Mouse (Mus musculus): Measurements from ENCODE around the gene Atn1. TPM values are rescaled to one million over a fixed set of nuclear protein-coding genes. Genes with fewer than 3 reads are reported as not detected.
A peak's percentile ranks its signal among the peaks of the same experiment; 100 is the strongest.

The Atn1 gene
- polyA plus RNA-seq, 2 experiments from 2014 or later: 3.3 to 5.7 TPM

DNA sequence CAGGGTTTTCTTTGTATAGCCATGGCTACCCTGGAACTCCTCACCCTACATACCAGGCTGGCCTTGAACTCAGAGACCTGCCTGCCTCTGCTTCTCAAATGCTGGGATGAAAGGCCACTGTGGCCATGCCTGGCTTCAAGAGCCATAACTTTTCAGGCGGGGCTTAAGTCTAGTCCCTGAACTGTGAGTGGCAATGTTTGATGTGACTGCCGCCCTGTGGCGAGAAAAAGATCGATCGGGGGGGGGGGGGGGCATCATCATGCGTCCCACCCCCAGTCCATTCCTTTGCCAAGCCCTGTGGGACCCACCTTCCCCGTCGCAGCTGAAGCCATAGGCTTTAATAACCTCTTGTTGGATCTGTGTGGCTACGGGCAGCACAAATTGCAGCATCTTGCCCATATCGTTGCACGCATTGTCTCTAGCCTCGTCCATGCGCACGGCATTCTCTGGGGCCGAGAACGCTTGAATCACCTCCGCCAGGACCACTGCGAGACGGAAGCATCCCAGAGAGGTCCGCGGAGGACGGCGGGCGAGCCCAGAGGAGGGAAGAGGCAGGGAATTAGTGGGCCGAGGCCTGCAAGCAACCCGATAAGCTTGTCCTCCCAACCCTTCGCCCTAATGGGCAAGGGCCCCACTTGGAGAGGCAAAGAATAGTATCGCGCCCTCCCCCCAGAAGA lies 16.0 kb downstream of the Atn1 start:
- ATAC-seq: peak; percentile 9

DNA sequence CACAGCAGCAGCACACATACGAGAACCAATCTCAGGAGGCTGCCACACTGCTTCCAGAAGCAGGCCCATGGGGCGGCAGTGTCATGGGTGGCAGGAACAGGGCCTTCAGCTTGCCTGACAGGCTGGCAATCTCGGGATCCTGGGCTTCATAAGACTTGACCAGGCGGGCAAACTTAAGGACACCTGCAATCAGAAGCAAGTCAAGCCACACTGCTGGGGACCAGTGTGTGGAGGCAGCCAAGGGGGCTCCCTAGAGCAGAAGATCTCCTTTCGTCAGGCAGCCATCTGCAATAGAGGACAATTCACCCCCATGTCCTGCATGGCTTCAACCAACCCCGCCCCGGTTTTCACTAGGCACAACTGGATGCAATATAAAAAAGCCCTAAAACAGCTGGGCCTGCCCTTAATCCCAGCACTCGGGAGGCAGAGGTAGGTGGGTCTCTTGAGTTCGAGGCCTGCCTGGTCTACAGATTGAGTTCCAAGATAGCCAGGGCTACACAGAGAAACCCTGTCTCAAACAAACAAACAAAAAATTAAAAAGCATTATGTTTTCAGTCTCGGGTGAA lies 17.0 kb downstream of the Atn1 start:
- no peak for ATAC-seq

DNA sequence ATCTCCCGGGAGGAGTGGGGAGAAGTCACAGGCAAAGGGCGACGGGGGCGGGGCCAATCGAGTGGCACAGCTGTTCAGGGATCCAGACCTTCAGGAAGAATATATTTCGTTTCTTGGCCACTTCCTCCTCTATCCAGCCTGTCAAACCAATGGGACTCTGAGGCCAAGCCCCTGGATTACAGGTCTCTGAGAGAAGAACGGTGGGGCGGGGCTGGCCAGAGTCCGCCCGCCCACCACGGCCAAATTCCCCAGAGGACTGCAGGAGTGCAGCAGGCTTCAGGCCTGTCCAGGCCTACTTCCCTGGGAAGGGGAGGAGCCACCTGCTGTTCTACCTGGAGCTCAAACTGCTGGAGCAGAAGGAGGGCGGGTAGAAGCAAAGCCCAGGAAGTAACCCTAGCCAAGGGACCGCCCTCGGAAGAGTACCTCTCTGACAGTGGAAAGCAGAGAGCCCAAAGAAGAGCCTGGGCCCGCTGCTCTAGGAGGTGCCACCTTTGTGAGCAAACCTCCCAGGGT lies 17.8 kb downstream of the Atn1 start, which contains the start of gene Ptpn6:
Gene Ptpn6 (minus strand): TSS at position 204 of the 513 bp plus-strand sequence.
- no peak for ATAC-seq

DNA sequence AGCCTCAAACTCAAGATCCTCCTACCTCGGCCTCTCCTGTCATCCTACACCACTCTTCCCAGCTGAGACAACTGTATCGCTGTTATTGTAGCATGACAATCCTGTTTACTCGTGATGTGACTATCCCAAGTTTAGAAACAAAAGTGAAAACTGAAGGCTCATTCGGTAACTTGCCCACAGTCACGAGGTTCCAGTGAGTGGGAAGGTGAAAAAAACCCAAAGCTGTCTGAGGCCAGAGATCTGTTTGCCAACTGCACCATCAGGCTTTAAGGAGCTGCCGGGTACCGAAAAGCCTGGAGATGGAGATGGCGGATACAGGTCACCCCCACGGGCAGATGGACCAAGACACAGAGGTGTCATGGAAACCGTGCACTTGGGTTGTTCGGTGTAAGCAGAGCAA lies 19.3 kb downstream of the Atn1 start:
- ATAC-seq: no peak

DNA sequence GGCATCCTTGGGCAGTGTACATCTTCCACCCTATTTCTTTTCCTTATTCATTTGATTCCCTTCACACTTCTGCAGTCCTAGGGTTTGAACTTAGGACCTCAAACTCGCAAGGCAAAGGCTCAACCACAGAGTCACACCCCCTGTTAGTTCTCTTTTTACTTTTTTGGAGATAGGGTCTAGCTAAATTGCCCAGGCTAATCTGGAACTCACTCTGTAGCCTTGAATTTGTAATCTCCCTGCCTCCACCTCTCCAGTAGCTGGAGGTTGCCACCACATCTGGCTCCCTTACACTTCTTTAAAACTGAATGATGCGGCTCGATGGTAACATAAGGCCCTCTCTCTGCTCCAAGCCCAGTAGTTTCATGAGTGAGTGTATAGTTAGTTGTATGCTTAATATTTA lies 21.9 kb downstream of the Atn1 start:
- ATAC-seq: no peak

DNA sequence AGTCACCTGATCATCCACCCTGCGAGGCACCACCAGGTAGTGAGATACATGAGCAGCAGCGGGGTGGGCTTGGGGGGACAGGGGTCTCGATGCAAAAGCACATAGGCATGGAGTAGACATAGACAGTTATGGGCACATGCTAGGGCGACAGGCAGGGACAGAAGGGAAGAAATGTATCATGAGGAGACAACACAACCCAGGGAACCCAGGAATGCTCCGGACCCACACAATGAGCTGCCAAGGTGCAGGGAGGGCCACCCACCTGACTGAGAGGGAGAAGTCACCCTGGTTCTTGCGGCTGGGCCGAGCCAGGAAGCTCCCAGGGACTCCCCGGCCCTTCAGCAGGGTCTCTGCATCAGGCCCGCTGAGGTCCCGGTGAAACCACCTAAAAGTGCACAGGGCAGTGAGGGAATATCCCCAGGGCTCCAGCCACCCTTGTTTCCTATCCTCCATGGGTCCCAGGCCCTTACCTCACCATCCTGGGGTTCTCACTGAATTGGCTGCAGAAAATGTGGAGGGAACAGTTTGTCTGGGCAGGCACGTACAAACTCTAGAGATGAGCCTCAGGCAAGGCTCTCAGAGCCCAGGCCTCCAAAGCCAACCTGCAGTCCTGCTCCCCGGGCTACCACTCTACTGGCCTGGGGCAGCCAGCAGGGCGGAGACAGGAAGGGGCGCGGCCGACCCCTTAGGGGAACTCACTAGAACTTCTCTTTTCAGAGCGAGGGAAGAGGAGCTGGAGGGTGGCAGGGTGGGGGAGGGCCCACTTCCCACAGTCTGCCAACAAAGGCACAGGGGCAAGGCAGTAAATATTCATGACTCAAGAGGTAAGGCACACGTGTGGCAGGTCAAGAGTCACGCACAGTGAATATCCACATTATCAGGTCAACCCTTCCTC lies 23.6 kb downstream of the Atn1 start:
- peak; percentile 80 for ATAC-seq

DNA sequence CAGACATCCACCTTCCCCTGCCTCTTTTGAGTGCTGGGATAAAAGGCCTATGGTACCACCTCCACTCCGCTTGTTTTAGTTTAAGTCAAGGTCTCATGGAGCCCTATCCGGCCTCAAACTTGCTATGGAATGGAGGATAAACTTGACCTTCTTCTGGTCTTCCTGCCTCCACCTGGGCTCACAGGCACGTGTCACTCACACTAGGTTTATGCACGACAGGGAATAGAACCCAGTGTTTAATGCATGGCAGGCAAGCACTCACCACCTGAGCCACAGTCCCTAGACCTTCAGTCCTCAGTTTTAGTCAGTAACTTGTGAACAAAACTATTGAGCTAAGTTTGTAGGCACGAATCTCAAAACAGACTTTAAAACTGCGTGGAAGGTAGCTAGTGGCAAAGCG lies 25.3 kb downstream of the Atn1 start:
- ATAC-seq: no peak

DNA sequence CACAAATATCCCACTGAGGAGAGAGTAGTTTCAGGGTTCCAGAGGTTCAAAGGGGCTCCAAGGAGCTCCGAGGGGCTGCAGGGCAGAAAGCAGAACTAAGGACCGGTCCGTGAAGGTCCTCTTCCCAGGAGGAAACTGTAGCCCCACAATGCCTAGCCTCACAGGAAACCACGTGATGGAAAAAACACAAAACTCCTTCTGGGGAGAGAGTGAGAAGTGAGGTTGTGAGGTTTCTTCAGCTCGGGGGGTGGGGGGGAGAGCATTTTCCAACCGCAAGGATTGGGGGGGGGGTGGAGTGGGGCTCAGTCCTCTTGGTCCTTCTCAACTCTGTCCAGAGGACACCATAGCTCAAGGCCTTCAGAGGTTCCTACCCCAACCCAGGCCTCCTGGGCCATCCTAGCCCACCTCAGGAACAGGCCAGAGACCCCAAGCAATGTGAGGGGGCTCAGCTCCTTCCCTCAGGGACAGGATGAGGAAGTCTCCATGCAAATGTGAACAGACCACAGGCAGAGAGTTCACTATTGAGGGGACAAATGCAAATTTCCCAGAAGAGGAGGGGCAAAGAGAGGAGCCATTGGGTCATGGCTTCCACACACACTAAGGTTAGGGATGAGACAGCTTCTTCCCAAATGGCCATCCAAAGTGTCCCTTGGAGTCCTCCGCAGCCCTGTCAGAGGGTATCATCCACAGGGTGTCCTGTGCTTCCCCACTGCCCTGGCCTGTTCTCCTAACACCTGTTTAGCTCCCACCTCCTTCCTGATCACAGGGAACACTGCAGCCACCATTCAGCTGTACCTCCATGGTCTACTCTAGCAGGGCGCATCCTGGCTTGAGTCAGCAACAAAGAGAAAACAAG lies 26.2 kb downstream of the Atn1 start:
- peak; percentile 36 for ATAC-seq

DNA sequence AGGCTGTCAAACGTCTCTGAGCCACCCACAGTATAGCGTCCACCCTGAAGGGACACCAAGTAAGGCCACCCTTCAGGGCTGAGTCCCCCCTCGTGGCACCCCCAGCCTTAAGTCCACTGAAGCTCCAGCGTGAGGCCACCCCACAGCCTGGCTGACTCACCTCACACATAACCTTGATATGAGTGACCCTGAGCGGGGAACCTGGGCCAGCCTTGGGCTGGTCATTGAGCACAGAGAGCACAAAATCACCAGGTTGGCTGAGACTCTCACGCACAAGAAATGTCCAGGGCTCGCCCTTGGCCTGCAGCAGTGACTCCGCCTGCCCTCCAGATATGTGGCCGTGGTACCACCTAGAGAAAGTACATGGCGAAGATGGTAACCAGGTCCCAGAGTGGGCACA lies 27.7 kb downstream of the Atn1 start:
- no peak for ATAC-seq

DNA sequence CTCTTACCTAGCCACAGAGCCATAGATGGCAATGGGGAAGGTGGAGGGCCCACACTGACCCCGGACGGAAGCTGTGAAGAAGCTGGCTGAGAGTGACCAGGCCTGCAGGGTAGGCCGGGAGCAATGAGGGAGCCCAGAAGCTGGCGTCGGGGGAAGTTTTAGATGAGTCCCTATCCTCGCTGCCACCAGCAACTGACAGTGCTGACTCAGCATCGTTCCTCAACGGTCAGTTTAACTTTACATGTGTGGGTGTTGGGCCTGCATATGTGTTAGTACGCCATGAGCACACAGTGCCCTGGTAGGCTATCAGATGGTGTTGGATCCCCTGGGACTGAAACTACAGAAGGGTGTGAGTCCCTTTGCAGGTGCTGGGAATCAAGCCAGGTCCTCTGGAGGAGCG lies 31.9 kb downstream of the Atn1 start:
- no peak for ATAC-seq

DNA sequence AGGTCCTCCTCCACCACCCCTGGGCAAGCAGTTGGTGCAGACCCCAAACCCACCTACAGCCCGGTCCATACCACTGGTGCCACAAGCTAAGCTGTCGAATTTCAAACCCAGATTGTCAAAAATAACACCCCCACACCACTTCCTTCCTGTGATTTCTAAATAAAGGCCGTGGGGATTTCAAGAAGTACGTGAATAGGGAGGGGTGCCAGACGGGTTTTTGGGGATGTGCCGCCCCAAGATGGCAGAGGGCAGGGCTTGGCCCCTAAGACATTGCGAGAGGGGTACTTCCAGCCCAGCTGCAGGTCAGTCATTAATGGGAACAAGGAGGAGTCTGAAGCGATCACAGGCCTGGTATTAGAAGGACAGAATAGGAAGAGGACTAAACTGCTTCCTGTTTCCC lies 32.8 kb downstream of the Atn1 start:
- ATAC-seq: peak; percentile 72

DNA sequence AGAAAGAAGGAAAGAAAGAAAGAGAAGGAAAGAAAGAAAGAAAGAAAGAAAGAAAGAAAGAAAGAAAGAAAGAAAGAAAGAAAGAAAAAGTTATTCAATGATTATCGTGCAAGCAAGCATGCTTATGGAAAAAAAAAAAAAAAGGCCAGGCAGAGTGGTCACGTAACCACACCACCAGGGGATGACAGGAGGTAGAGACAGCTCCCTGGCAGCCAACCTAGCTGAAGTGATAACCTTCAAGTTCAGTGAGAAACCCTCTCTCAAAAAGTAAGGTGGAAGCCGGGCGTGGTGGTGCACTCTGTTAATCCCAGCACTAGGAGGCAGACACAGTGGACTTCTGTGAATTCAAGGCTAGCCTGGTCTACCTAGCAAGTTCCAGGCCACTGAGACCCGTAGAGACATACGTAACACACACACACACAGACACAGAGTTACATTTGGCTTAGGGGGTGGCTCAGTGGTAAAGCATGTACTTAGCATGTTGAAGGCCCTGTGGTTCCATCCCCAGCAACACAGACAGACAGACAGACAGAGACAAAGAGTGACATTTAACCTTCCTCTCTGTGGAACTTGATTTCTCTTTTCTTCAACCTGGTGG lies 33.3 kb downstream of the Atn1 start:
- ATAC-seq: peak; percentile 30

DNA sequence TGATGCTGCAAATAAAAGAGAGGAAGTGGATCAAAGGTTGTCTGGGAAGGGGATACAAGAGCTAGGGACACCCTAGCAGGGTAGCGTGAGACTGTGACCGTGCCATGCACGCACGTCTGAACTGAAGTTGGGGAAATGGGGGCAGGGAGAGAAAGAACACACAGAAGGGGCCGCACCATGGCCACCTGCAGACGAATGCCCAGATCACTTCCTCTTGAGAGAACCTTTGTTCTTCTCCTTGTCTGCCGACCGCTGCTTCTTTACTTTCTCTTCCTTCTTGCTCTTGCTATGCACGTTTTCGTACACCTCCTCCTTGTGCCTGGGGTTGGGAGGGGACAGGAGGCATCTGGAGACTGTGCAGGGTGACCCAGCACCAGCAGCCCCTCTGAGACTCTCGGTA lies 35.4 kb downstream of the Atn1 start:
- peak; percentile 19 for ATAC-seq

DNA sequence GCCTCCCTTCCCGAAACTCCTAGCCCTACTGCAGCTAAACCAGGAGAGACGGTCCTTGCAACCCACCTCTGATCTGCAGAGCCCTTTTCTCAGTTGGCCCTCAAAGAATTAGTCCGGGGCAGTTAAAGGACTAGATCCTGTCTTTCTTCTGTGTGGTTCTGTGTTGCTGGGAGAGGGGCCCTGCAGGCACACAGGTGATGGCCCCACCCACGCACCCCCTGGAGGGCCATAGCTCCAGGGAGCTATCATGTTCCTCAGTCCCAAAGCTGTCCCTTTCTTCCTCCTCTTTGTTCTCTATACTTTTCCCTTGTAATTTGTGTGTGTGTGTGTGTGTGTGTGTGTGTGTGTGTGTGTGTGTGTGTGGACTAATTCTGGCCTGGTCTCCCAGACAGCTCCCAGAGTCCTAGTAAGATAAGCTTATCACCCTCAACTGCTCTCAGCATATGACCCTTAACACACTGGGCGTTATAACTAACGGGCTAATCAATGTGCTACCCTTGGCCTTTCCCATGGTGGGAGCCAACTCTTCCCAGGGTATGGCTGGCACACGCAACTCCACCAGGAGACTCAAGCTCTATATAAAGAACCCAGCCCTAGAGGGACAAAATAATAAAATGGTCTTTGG lies 36.9 kb downstream of the Atn1 start:
- no peak for ATAC-seq

DNA sequence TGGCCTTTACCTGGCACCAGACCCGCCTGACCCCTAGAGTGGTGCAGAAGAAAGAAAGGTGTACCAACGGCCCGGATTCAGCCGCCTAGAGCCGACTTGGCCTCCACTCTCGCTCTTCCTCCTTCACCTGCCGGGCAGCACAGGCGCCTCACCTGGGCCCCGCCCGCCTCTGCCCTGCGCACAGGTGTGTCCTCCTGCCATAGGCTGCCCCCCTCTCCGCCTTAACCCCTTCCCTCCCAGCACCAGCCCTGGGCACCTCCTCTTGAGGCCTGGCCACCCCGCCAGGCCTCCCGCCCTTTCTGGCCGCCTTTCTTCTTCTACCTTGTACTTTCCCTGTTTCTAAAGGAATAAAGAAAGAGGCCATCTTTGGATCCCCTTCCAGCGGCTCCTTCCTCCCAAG lies 37.6 kb downstream of the Atn1 start:
- no peak for ATAC-seq

DNA sequence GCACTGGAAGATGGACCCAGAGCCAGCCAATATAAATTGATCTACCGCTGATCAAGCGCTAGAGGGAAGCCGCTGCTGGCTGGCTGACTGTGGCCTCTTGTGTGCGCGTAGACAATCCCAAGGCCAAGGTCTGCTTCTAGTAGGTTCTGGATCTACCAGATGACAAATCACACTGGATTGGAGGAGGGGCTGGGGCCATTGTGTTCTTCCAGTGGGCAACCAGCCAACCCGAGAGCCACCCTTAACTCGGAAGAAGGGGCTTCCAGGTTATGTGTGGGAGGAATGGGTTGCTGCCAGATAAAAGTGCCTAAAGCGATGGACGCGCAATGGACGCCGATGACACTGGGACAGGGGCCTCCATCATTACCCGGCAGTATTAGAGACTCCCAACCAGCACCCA lies 38.4 kb downstream of the Atn1 start:
- no peak for ATAC-seq

DNA sequence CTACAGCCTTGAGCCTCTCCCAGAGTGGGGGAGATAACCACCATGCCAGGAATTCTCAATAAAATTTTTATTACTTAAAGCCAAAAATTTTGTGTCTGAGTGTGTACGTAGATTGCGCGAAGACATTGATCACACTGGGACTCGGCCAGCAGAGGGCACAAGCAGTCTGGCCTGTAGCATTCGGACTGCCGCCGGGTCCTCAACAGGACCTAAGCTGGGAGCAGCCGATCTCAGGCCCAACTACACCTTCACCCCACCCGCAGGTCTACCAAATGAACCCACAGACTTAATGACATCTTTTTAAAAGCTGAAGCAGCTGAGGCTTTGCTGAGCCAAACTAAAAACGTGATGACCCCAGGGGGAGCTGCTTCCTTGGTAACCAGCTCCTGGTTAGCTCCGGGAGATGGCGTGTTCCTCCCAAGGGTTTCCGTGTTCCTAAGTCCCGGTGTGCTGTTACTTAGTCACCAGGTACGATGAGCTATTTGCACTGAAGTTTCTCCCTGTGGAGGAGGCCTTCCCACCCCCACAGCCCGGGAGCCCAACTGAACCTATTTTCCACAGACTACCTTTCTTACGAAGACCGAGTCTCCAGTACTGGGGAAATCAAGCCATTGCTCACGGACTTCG lies 39.3 kb downstream of the Atn1 start:
- no peak for ATAC-seq

DNA sequence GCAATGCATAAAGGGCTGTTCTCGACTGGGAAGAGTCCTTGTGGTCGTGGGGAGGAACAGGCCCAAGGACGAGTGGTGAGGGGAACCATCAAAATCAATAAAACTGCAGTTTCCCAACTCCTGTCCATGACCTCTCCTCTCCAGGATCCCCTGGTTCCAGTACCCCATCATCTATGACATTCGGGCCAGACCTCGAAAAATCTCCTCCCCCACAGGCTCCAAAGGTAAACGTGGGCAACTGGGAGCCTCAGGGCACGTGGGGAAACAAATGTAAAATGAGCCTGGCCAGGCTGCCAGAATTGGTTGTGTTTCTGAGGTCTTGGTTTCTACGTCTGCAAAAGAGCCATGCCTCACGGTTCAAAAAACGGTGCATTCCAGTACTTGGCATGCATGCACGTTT lies 43.4 kb downstream of the Atn1 start:
- no peak for ATAC-seq

DNA sequence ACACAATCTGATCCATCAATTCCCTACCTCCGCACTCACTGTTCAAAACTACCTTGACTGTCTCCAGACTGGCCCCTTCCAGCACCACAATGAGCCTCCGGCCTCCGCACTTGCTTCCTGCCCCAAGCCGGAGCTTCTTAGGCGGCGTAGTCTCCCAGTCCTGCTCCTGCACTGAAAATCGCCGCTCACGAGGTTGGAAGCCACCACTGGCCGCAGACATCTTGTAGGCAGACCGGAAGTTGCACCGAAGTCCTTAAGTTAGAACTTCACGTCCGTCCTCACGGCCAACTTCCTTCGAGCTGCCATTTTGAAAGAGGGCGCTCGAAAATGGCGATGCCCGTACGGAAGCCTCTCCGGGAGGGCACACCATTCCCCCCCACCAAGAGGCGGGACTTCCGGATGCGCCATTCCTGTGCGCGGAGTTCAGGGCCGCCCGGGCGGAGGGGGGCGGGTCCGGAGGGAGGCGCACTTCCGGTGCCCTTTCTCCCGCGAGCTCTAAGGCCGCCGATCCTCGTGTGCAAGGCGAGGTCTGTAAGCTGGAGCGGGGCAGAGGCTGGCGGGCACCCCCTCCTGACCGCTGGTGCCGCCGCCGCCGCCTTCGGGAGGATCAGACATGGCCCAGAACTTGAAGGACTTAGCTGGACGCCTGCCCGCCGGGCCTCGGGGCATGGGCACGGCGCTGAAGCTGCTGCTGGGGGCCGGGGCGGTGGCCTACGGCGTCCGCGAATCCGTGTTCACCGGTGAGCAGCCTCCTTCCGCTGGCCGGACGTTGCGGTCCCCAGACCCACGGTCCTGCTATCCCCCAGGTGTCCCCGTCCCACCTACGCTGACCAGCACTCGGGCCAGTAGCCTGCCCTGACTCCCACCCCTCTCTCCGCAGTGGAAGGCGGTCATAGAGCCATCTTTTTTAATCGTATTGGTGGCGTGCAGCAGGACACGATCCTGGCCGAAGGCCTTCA lies 44.2 kb downstream of the Atn1 start, which contains the start of the genes Emg1 and Phb2:
Gene Emg1 (minus strand): TSS at position 355 of the 959 bp plus-strand sequence.
Gene Phb2 (plus strand): TSS at position 513 of the 959 bp plus-strand sequence.
- ATAC-seq: peak; percentile 97

Measured in activated CD4-positive, CD25-positive, alpha-beta regulatory T cell, adult 4 months (primary cell).